Comparison of ENCODE assay signal across 27 mouse cellular contexts in the genomic region with DNA sequence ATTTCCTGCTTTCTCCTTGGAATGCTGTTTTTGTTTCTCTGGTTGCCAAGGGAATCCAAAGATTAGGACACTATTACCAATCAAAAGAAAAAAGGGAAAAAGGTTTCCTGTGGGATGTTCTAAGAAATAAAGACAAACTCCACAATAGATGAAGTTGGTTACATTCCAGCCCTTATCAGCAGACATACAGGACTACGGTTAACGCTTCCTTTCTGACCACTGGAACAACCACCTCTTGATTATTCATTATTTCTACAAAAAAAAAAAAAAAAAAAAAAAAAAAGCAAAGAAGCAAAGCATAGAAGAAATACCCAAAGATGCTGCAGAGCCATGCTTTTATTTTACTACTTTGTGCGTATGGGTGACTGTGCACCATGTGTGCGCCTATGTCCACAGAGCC. TPM values are rescaled to one million over a fixed set of nuclear protein-coding genes. Genes with fewer than 3 reads are reported as not detected.
DNase-seq lines count a peak whose midpoint lies in the region; ATAC-seq and TF ChIP-seq lines count a peak whose summit lies in the region.
"Had no signal": no experiment of that assay in that cellular context is flagged by ENCODE, and none has a peak within 500 bp of the region (broad histone marks: within the 10 kb centered on the region; RNA-seq: fewer than 3 reads in every experiment).

No protein-coding gene starts in this region.

- H3K36me3 ChIP-seq in heart, postnatal 0 days (replicated peaks; ENCODE audit: control insufficient read depth, insufficient read depth, low read length): no peaks in the 10 kb centered on the region
- peaks cover 0 to 57% of the 10 kb centered on the region in 2 experiments; a peak in 2 of 4 replicates for H3K36me3 ChIP-seq in MEL (ENCODE audit: control insufficient read depth in 1 of 2, insufficient read depth in 2 of 2, low read length in 2 of 2)
- no peaks in the 10 kb centered on the region for H3K36me3 ChIP-seq in liver, embryonic 13.5 days
- H3K36me3 ChIP-seq: embryonic facial prominence, embryonic 12.5 days; embryonic facial prominence, embryonic 15.5 days; forebrain, embryonic 12.5 days; forebrain, embryonic 15.5 days; heart, embryonic 10.5 days; heart, embryonic 13.5 days had no signal

- 0 out of 2 replicates have a peak overlapping the region, but pooled peaks have one; percentile 46 for H3K27ac ChIP-seq in heart, postnatal 0 days (ENCODE audit: low read depth)
- H3K27ac ChIP-seq in MEL (ENCODE audit: control insufficient read depth, low read depth, low read length): peak overlapping the region; percentile 53
- peak overlapping the region; percentile 59 for H3K27ac ChIP-seq in liver, embryonic 13.5 days
- H3K27ac ChIP-seq: embryonic facial prominence, embryonic 12.5 days; embryonic facial prominence, embryonic 15.5 days; forebrain, embryonic 12.5 days; forebrain, embryonic 15.5 days; heart, adult 2 months; heart, embryonic 10.5 days; heart, embryonic 13.5 days; hindbrain, embryonic 14.5 days; hindbrain, postnatal 0 days had no signal

- no peak overlapping the region for H3K4me3 ChIP-seq in heart, postnatal 0 days (ENCODE audit: low read depth, low read length)
- H3K4me3 ChIP-seq in MEL (ENCODE audit: control insufficient read depth in 1 of 2, insufficient read depth in 1 of 2, low read depth in 2 of 2, low read length in 2 of 2): no peak overlapping the region
- no peak overlapping the region for H3K4me3 ChIP-seq in liver, embryonic 13.5 days (replicated peaks)
- H3K4me3 ChIP-seq: embryonic facial prominence, embryonic 12.5 days; embryonic facial prominence, embryonic 15.5 days; forebrain, embryonic 12.5 days; forebrain, embryonic 15.5 days; heart, adult 2 months; heart, embryonic 10.5 days; heart, embryonic 13.5 days had no signal

- DNase-seq in heart, postnatal 0 days (ENCODE audit: low spot score): peak; percentile 36
- DNase-seq in heart, postnatal 25 days (ENCODE audit: low spot score): no peak
- DNase-seq in 416B (ENCODE audit: low read depth) (peak; percentile 89), MEL (ENCODE audit: low read depth, low spot score) (peak; percentile 69)
- DNase-seq in liver, embryonic 13.5 days: no peak
- DNase-seq in thymus, postnatal 10 days (ENCODE audit: low spot score in 2 of 2): no peak
- DNase-seq in right cerebral cortex, postnatal 14 days: no peak
- DNase-seq in thymus, postnatal 25 days: no peak
- DNase-seq: adrenal gland, adult 2 months; adrenal gland, postnatal 14 days; B cell, adult 2 months; cerebellum, adult 11 months; cerebellum, adult 2 months; cerebellum, adult 9-11 months; cerebellum, postnatal 25 days; gastrocnemius, postnatal 36 days; heart, adult 2 months; heart, postnatal 4 days had no signal

- H3K9me3 ChIP-seq in heart, postnatal 0 days (replicated peaks; ENCODE audit: control insufficient read depth, low read length): no peaks in the 10 kb centered on the region
- no peaks in the 10 kb centered on the region for H3K9me3 ChIP-seq in MEL (replicated peaks; ENCODE audit: insufficient read depth, low read length)
- H3K9me3 ChIP-seq in liver, embryonic 13.5 days (replicated peaks): no peaks in the 10 kb centered on the region
- H3K9me3 ChIP-seq: embryonic facial prominence, embryonic 12.5 days; embryonic facial prominence, embryonic 15.5 days; forebrain, embryonic 12.5 days; forebrain, embryonic 15.5 days; heart, embryonic 10.5 days; heart, embryonic 13.5 days had no signal

- intact Hi-C loops in heart, postnatal 25 days (cut with DNase I): no loop called here

- no peak overlapping the region for H3K9ac ChIP-seq in heart, postnatal 0 days (replicated peaks; ENCODE audit: low read depth, low read length)
- H3K9ac ChIP-seq in MEL (ENCODE audit: control insufficient read depth, low read depth, low read length, poor library complexity, severe bottlenecking): no peak overlapping the region
- H3K9ac ChIP-seq in liver, embryonic 13.5 days: no peak overlapping the region
- H3K9ac ChIP-seq: embryonic facial prominence, embryonic 12.5 days; embryonic facial prominence, embryonic 15.5 days; forebrain, embryonic 12.5 days; forebrain, embryonic 15.5 days; heart, embryonic 13.5 days; hindbrain, embryonic 14.5 days had no signal

- peaks cover 21% of the 10 kb centered on the region for H3K4me1 ChIP-seq in heart, postnatal 0 days (ENCODE audit: control insufficient read depth, insufficient read depth)
- peaks cover 29 to 48% of the 10 kb centered on the region in 2 experiments for H3K4me1 ChIP-seq in MEL (ENCODE audit: control insufficient read depth in 1 of 2, insufficient read depth in 2 of 2, low read length in 2 of 2)
- H3K4me1 ChIP-seq in liver, embryonic 13.5 days (replicated peaks): peaks cover 86% of the 10 kb centered on the region

- peaks cover 11% of the 10 kb centered on the region; the same call in 1 of the 2 replicates for H3K79me2 ChIP-seq in MEL (ENCODE audit: control insufficient read depth, insufficient read depth, low read length, poor library complexity)

- TF ChIP-seq CTCF in heart, postnatal 0 days (IDR thresholded peaks at IDR 0.05; ENCODE audit: low read depth): no peak
- TF ChIP-seq CTCF in MEL (IDR thresholded peaks at IDR 0.05 in 2 of 3, conservative IDR thresholded peaks at IDR 0.05 in 1 of 3; ENCODE audit: control insufficient read depth in 1 of 3, insufficient read depth in 1 of 3, low read depth in 2 of 3, low read length in 3 of 3, poor library complexity in 1 of 3, severe bottlenecking in 1 of 3): no peak

- no peak overlapping the region for H3K4me2 ChIP-seq in heart, postnatal 0 days (ENCODE audit: low read depth, low read length)
- H3K4me2 ChIP-seq in liver, embryonic 13.5 days: no peak overlapping the region
- H3K4me2 ChIP-seq: embryonic facial prominence, embryonic 12.5 days; embryonic facial prominence, embryonic 15.5 days; forebrain, embryonic 12.5 days; forebrain, embryonic 15.5 days; heart, embryonic 13.5 days; hindbrain, embryonic 14.5 days had no signal

- H3K27me3 ChIP-seq in heart, postnatal 0 days (ENCODE audit: control insufficient read depth, insufficient read depth, low read length): no peaks in the 10 kb centered on the region
- H3K27me3 ChIP-seq in MEL (ENCODE audit: control insufficient read depth in 1 of 2, insufficient read depth in 2 of 2, low read length in 2 of 2): no peaks in the 10 kb centered on the region
- no peaks in the 10 kb centered on the region for H3K27me3 ChIP-seq in liver, embryonic 13.5 days
- H3K27me3 ChIP-seq: embryonic facial prominence, embryonic 12.5 days; embryonic facial prominence, embryonic 15.5 days; forebrain, embryonic 12.5 days; forebrain, embryonic 15.5 days; heart, embryonic 13.5 days had no signal

- ATAC-seq in heart, postnatal 0 days (ENCODE audit: insufficient read depth, low read depth): no peak
- ATAC-seq in liver, embryonic 13.5 days (ENCODE audit: low read depth): no peak
- ATAC-seq: forebrain, embryonic 15.5 days; hindbrain, postnatal 0 days; inflammation-experienced regulatory T-cells, adult 6 months had no signal

- no peak for TF ChIP-seq EP300 in heart, postnatal 0 days (IDR thresholded peaks at IDR 0.05; ENCODE audit: low read depth)
- peak; percentile 93 to 94 for TF ChIP-seq EP300 in MEL (IDR thresholded peaks at IDR 0.05; ENCODE audit: low read depth in 1 of 2, low read length in 2 of 2)

- no peak for TF ChIP-seq RAD21 in MEL (IDR thresholded peaks at IDR 0.05; ENCODE audit: low read depth, low read length)

- no peak for TF ChIP-seq POLR2A in MEL (IDR thresholded peaks at IDR 0.05; ENCODE audit: control insufficient read depth in 1 of 2, insufficient read depth in 1 of 2, low read depth in 1 of 2, low read length in 2 of 2, poor library complexity in 1 of 2)

- 62% methylated on average over 4 of the region's 4 CpGs for WGBS in heart, postnatal 0 days
- WGBS in liver, embryonic 13.5 days (ENCODE audit: insufficient replicate concordance): 40% methylated on average over 4 of the region's 4 CpGs

RNA-seq across cellular contexts. Expression of a gene that starts 28.4 kb away (rescaled TPM):
- 10.8 and 24.6 TPM in 2 replicates for total RNA-seq in heart, postnatal 0 days (2014; rRNA removed; ENCODE audit: low replicate concordance)
- 11.1 TPM in 2 replicates for polyA plus RNA-seq in heart, postnatal 0 days (2015; fragmentation: Nextera tagmentation; extraction: Ambion mirVana)
- 10 to 100 TPM; 10.8 to 12.3 TPM for total RNA-seq in heart, postnatal 25 days (2021)
- total RNA-seq in MEL (2012; rRNA removed): 2.4 and 2.5 TPM in 2 replicates
- polyA plus RNA-seq in MEL (2012; ENCODE audit: insufficient read depth in 1 of 2, insufficient read length in 2 of 2, low read depth in 1 of 2, low replicate concordance in 2 of 2, missing spikeins in 1 of 2): 1 to 10 TPM in 1 of 2 experiments, not detected in 1; 8.1 TPM
- polyA plus RNA-seq in liver, embryonic 13.5 days (2015; fragmentation: Nextera tagmentation; extraction: Ambion mirVana): 3.7 and 5.5 TPM in 2 replicates

RNA-seq across cellular contexts. Expression of a gene that starts 42.6 kb away (rescaled TPM):
- total RNA-seq in heart, postnatal 0 days (2014; rRNA removed; ENCODE audit: low replicate concordance): 25.1 and 42.6 TPM in 2 replicates
- 21.2 and 22.9 TPM in 2 replicates for polyA plus RNA-seq in heart, postnatal 0 days (2015; fragmentation: Nextera tagmentation; extraction: Ambion mirVana)
- 1 to 10 TPM; 4.6 to 6.7 TPM for total RNA-seq in heart, postnatal 25 days (2021)
- total RNA-seq in MEL (2012; rRNA removed): 21.0 and 42.0 TPM in 2 replicates
- polyA plus RNA-seq in MEL (2012; ENCODE audit: insufficient read depth in 1 of 2, insufficient read length in 2 of 2, low read depth in 1 of 2, low replicate concordance in 2 of 2, missing spikeins in 1 of 2): 10 to 100 TPM in 1 of 2 experiments, not detected in 1; 34.4 TPM
- 28.0 and 34.6 TPM in 2 replicates for polyA plus RNA-seq in liver, embryonic 13.5 days (2015; fragmentation: Nextera tagmentation; extraction: Ambion mirVana)

RNA-seq across cellular contexts. Expression of a gene that starts 42.6 kb away (rescaled TPM):
- 33.5 and 40.8 TPM in 2 replicates for total RNA-seq in heart, postnatal 0 days (2014; rRNA removed; ENCODE audit: low replicate concordance)
- polyA plus RNA-seq in heart, postnatal 0 days (2015; fragmentation: Nextera tagmentation; extraction: Ambion mirVana): 19.7 TPM in 2 replicates
- 10 to 100 TPM; 25.7 to 27.6 TPM for total RNA-seq in heart, postnatal 25 days (2021)
- total RNA-seq in MEL (2012; rRNA removed): 39.6 and 43.5 TPM in 2 replicates
- 10 to 100 TPM in 1 of 2 experiments, not detected in 1; 38.4 TPM for polyA plus RNA-seq in MEL (2012; ENCODE audit: insufficient read depth in 1 of 2, insufficient read length in 2 of 2, low read depth in 1 of 2, low replicate concordance in 2 of 2, missing spikeins in 1 of 2)
- 19.1 and 20.2 TPM in 2 replicates for polyA plus RNA-seq in liver, embryonic 13.5 days (2015; fragmentation: Nextera tagmentation; extraction: Ambion mirVana)

RNA-seq across cellular contexts. Expression of a gene that starts 53.7 kb away (rescaled TPM):
- total RNA-seq in heart, postnatal 0 days (2014; rRNA removed; ENCODE audit: low replicate concordance): 24.6 and 27.2 TPM in 2 replicates
- polyA plus RNA-seq in heart, postnatal 0 days (2015; fragmentation: Nextera tagmentation; extraction: Ambion mirVana): 8.1 and 9.1 TPM in 2 replicates
- 1 to 10 TPM; 2.5 to 2.6 TPM for total RNA-seq in heart, postnatal 25 days (2021)
- 6.0 and 7.5 TPM in 2 replicates for total RNA-seq in MEL (2012; rRNA removed)
- 10 to 100 TPM in 1 of 2 experiments, not detected in 1; 10.1 TPM for polyA plus RNA-seq in MEL (2012; ENCODE audit: insufficient read depth in 1 of 2, insufficient read length in 2 of 2, low read depth in 1 of 2, low replicate concordance in 2 of 2, missing spikeins in 1 of 2)
- 8.9 and 9.2 TPM in 2 replicates for polyA plus RNA-seq in liver, embryonic 13.5 days (2015; fragmentation: Nextera tagmentation; extraction: Ambion mirVana)

RNA-seq across cellular contexts. Expression of a gene that starts 53.7 kb away (rescaled TPM):
- total RNA-seq in heart, postnatal 0 days (2014; rRNA removed; ENCODE audit: low replicate concordance): 19.9 and 24.1 TPM in 2 replicates
- 15.1 and 16.8 TPM in 2 replicates for polyA plus RNA-seq in heart, postnatal 0 days (2015; fragmentation: Nextera tagmentation; extraction: Ambion mirVana)
- total RNA-seq in heart, postnatal 25 days (2021): 1 to 10 TPM; 5.5 to 7.2 TPM
- 16.2 and 28.3 TPM in 2 replicates for total RNA-seq in MEL (2012; rRNA removed)
- polyA plus RNA-seq in MEL (2012; ENCODE audit: insufficient read depth in 1 of 2, insufficient read length in 2 of 2, low read depth in 1 of 2, low replicate concordance in 2 of 2, missing spikeins in 1 of 2): 10 to 100 TPM in 1 of 2 experiments, not detected in 1; 23.3 TPM
- 50.3 and 54.3 TPM in 2 replicates for polyA plus RNA-seq in liver, embryonic 13.5 days (2015; fragmentation: Nextera tagmentation; extraction: Ambion mirVana)

Comparison
In these comparisons a context has a peak if more than half of its experiments do, and no peak if none do; other contexts are left out.
1. DNase-seq: peak in heart, postnatal 0 days (single experiment), 416B (single experiment) and MEL (single experiment); none in heart, postnatal 25 days (single experiment), liver, embryonic 13.5 days (single experiment), thymus, postnatal 10 days (0 of 2), right cerebral cortex, postnatal 14 days (single experiment) and thymus, postnatal 25 days (single experiment).
2. Peak in every context shown above with its lines, with median percentiles within 50 percentile points of each other: H3K27ac ChIP-seq.